Mouse (Mus musculus): ENCODE measurements around the gene Epdr1. TPM values are rescaled to one million over a fixed set of nuclear protein-coding genes. Genes with fewer than 3 reads are reported as not detected.

Gene Epdr1
- polyA plus RNA-seq (2016; fragmentation: Nextera tagmentation; extraction: Ambion mirVana) = 14.6 and 15.9 TPM in 2 replicates

DNA sequence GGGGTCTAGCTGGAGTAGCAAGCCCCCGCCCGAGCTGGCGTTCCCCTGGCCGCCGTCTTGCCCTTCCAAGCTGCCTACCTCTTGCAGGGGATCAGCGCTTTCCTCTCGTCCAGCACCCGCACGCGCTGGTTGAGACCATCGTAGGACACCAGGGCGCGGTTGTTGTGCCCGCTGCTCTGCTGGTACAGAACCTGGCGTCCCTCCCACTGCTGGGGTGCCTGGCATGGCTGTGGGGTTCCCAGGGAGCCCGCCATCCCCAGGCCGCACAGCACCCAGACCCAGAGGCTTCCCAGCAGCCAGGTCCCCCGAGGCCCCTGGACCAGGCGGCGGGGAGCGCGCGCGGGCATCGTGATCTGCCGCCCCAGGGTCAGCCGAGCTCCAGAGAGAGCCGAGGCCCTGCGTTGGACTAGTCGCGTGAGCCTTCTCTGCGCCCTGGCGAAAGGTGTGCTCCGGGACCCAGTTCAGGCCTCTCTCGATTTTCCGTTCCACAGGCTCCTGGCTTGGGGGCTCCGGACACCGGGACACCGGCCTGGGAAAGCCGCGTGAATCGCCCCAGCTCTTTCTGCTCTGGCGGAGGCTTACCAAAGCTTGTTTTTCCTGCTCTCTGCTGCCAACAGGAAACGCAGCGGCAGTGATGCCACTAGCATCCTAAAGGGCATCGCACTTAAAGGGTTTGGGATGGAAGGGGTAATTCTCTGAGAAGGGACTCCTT, at the start of gene Epdr1:
Gene Epdr1 (minus strand): TSS at position 712 of the 712 bp plus-strand sequence.
- under 1% methylated on average over 46 of the region's 46 CpGs for WGBS
- Histone ChIP-seq H3K27me3 (replicated peaks) (peaks cover 11% of the 10 kb centered on the region), H3K9me3 (no peaks in the 10 kb centered on the region), H3K36me3 (no peaks in the 10 kb centered on the region), H3K4me3 (peak within 1 kb of the TSS; percentile 66), H3K4me2 (replicated peaks) (peak within 1 kb of the TSS; percentile 88), H3K9ac (peak within 1 kb of the TSS; percentile 75), H3K27ac (no peak within 1 kb of the TSS), H3K4me1 (peaks cover 7% of the 10 kb centered on the region)
- peak; percentile 84 for ATAC-seq (ENCODE audit: low FRiP score, low read depth)

DNA sequence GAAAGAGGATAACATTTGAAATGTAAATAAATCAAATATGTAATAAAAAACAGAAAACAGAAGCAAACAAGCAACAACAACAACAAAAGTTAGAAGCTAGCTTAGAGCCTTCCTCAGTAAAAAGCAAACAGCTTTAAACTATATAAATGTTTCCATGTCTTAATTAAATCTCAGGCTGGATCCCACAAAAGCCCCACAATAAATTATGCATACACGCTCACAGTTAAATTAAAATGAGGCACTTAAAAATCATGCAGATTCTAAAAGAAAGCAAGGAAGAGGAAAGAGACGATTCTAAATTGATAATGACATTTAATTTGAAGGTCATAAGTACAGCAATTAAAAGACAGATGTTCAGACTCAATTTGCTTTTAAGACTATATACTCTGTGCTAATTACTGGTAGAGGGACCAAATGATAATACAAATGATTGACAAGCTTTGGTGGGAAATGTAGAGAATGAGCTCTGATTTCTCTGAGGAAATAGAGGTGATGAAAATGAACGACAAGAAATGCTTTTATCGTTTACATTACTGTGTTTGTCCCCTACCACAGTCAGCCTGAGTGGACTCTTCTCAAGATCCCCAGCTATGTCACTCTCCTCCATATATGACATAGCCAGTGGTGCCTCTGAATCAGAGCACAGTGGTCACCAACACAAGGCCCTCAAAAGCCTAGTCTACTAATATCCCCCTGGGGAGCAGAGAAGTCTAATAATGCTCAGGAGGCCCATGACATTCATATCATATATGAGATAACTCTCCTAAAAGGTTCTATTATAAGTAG, 48.8 kb upstream of the Epdr1 start:
- Histone ChIP-seq H3K9me3 (no peaks in the 10 kb centered on the region), H3K36me3 (no peaks in the 10 kb centered on the region), H3K9ac (no peak overlapping the region), H3K4me1 (no peaks in the 10 kb centered on the region), H3K27me3 (replicated peaks) (no peaks in the 10 kb centered on the region), H3K27ac (no peak overlapping the region), H3K4me2 (replicated peaks) (no peak overlapping the region), H3K4me3 (no peak overlapping the region)
- ATAC-seq (ENCODE audit: low FRiP score, low read depth) = no peak
- 77% methylated on average over 4 of the region's 4 CpGs for WGBS

DNA sequence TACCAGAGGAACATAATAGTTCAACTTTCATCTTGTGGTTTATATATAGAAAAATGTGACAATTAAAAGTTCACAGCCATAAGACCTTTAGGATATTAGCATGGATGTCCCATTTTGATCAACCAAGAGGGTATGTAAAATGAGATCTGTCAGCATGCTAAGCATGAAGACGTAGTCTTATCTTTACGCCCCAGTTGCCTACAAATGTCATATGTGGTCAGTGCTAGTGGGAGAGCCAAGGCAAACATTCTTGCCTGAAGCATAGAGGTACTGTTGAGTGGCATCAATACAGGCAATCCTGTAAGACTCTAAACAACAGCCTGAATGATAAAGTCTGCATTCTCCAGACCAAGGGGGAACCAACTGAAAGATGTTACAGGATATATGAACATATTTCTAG, 32.7 kb upstream of the Epdr1 start:
- Histone ChIP-seq H3K9me3 (no peaks in the 10 kb centered on the region), H3K27ac (no peak overlapping the region), H3K27me3 (replicated peaks) (no peaks in the 10 kb centered on the region), H3K9ac (no peak overlapping the region), H3K4me1 (no peaks in the 10 kb centered on the region), H3K36me3 (no peaks in the 10 kb centered on the region), H3K4me3 (no peak overlapping the region), H3K4me2 (replicated peaks) (no peak overlapping the region)
- ATAC-seq (ENCODE audit: low FRiP score, low read depth) = no peak
- 92% methylated on average over 2 of the region's 2 CpGs for WGBS

DNA sequence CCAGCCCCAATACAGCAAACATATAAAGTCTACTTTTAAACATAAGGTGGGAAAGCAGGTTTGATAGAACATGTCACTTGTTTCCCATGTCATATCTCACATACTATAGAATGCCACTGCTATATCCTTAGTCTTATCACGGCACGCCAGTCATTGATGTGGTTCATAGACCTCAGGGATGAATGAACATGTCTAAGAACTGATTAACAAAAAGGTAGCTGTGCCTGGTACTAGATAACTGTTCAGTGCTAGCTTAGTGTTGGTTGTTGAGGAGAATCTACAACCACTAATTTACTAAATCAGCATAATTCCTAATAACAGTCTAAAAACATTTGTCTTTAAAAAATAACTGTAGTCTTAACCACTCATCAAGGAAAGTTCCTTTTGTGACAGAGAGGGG, 30.1 kb upstream of the Epdr1 start:
- Histone ChIP-seq H3K36me3 (no peaks in the 10 kb centered on the region), H3K4me3 (no peak overlapping the region), H3K9me3 (no peaks in the 10 kb centered on the region), H3K27ac (no peak overlapping the region), H3K27me3 (replicated peaks) (no peaks in the 10 kb centered on the region), H3K9ac (no peak overlapping the region), H3K4me2 (replicated peaks) (no peak overlapping the region), H3K4me1 (no peaks in the 10 kb centered on the region)
- no peak for ATAC-seq (ENCODE audit: low FRiP score, low read depth)
- 98% methylated on average over 2 of the region's 2 CpGs for WGBS

DNA sequence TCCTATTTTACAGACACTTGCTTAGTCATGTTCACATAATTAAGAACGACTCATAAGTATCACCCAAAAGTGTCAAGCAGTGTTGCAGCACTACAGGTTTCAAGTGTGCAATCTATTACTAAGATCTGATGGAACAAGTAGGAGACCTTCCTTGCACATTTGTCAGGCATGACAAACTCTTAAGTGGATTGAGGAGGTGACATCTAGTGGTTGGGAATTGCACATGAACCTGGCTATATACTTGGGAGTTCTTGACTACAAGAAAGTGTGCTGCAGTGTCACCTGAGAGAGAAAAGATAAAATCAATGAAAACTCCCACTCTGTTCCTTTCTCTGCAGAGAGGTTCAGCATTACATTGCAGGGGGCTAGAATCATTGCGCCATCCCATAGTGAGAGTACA, 24.5 kb upstream of the Epdr1 start:
- no peak for ATAC-seq (ENCODE audit: low FRiP score, low read depth)
- Histone ChIP-seq H3K27me3 (replicated peaks) (no peaks in the 10 kb centered on the region), H3K4me2 (replicated peaks) (no peak overlapping the region), H3K4me3 (no peak overlapping the region), H3K4me1 (no peaks in the 10 kb centered on the region), H3K27ac (no peak overlapping the region), H3K9me3 (no peaks in the 10 kb centered on the region), H3K9ac (no peak overlapping the region), H3K36me3 (no peaks in the 10 kb centered on the region)
- WGBS = 82% methylated on average over 2 of the region's 2 CpGs

DNA sequence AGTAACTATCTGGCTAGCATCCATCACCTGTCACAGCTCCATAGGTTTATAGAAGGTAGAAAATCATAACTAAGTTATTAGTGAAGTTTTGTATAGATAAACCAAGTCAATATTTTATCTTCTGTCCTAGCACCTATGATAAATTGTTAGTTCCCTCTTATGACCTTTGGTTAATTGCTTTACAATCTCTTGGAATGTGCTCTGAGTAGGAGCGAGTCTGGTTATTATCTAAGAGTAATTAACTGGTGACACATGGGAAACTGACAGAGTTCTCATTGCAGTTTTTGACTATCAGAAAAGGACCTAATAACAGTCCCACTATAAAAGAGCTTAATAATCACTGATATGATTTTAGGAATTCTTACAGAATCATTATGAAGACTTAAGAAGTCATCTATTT, 23.8 kb upstream of the Epdr1 start:
- no peaks in the 10 kb centered on the region for H3K27me3 ChIP-seq (replicated peaks)
- no peaks in the 10 kb centered on the region for H3K36me3 ChIP-seq
- ATAC-seq (ENCODE audit: low FRiP score, low read depth) = no peak
- H3K9me3 ChIP-seq = no peaks in the 10 kb centered on the region
- WGBS = 33% methylated on average over 1 of the region's 1 CpGs
- no peak overlapping the region for H3K27ac ChIP-seq
- H3K4me1 ChIP-seq = no peaks in the 10 kb centered on the region
- H3K4me3 ChIP-seq = no peak overlapping the region
- no peak overlapping the region for H3K4me2 ChIP-seq (replicated peaks)
- H3K9ac ChIP-seq = no peak overlapping the region

DNA sequence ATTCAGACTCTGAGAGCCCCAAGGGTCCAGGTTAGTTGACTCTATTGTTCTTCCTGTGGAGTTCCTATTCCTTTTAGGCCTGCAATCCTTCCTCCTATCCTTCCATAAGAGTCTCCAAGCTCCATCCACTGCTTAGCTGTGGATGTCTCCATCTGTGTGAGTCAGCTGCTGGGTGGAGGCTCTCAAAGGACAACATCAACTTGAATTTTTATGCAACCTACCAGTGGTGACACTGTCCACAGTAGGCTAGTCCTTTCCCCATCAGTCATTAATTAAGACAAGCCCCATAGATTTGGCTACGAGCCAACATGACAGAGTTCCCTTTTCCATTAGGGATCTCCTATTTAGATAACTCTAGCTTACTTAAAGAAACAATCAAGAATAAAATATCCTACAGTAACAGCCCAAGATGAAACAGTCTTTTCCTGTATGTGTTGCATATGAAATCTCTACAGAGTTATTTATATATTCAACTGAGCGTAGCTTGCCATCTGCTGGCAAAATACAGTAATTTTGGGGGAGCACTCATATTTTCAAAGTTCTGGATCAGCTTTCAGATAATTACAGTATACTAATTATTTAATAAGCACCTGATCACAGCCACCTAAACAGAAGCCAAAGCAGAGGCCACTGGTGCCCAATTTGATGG, 20.6 kb upstream of the Epdr1 start:
- H3K4me1 ChIP-seq = no peaks in the 10 kb centered on the region
- no peak for ATAC-seq (ENCODE audit: low FRiP score, low read depth)
- 91% methylated on average over 2 of the region's 2 CpGs for WGBS
- H3K36me3 ChIP-seq = no peaks in the 10 kb centered on the region
- no peak overlapping the region for H3K4me3 ChIP-seq
- no peak overlapping the region for H3K27ac ChIP-seq
- H3K9me3 ChIP-seq = no peaks in the 10 kb centered on the region
- H3K4me2 ChIP-seq (replicated peaks) = no peak overlapping the region
- H3K27me3 ChIP-seq (replicated peaks) = no peaks in the 10 kb centered on the region
- H3K9ac ChIP-seq = no peak overlapping the region

DNA sequence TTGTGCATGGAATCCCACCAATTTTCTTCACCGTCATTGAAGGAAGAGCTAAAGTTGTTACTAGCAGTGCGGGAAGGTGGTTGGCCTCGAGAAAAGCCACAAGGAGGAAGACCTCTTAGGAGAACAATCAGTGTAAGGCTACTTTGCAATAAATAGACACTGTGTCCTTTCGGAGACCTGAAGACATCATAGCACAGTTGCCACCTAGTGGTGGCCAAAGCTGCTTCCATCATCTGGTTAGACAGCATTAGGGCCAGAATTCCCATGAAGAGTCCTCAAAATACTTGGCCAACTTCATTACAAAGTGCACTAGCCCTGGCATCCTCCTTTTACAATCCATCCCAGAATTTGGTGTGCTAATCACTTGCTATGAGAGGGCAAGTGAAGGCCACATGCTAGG, 16.4 kb upstream of the Epdr1 start:
- Histone ChIP-seq H3K36me3 (no peaks in the 10 kb centered on the region), H3K9ac (no peak overlapping the region), H3K27ac (no peak overlapping the region), H3K4me1 (no peaks in the 10 kb centered on the region), H3K4me3 (no peak overlapping the region), H3K4me2 (replicated peaks) (no peak overlapping the region), H3K9me3 (no peaks in the 10 kb centered on the region), H3K27me3 (replicated peaks) (no peaks in the 10 kb centered on the region)
- 81% methylated on average over 4 of the region's 4 CpGs for WGBS
- no peak for ATAC-seq (ENCODE audit: low FRiP score, low read depth)

DNA sequence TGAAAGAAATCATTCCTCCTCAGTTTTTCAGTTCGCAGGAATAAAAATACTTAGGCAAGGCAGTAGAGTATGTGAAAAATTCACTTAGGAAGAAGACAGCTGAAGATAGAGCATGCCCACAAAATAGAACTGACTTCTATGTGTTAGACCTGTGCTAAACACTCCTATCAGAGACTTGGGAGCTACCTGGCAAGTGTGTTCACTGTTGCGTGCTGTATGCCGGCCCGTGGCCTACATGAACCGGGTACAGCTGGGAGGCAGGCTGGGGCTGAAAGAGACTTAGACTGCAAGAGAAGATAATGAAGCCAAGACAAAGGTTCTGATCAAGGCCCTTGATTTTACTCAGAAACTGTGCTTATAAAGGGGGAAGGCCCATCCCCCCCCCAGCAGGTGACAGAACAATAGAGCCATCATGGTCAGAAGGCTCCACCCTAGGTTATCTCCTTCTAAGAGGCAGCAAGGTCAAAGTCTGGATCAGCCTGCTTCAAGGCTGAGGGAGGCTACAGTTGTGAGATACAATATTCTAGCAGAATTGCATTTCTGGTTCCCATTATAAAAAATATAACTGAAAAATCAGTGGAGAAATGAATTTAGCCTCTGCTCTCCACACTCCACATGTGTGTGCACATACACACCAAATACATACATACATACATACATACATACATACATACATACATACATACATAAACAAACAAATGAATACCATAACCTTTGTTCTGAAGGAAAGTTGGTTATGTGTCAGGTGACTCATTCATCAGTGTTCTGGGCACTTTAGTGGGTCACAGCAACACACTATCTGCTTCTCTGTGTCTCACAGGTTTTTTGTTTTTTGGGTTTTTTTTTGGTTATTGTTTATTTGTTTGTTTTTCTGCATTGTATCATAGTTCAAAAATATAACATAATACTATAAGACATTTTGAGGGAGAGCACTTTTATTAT, 11.3 kb upstream of the Epdr1 start:
- no peak for ATAC-seq (ENCODE audit: low FRiP score, low read depth)
- 92% methylated on average over 5 of the region's 5 CpGs for WGBS
- Histone ChIP-seq H3K9me3 (no peaks in the 10 kb centered on the region), H3K9ac (no peak overlapping the region), H3K36me3 (no peaks in the 10 kb centered on the region), H3K27ac (no peak overlapping the region), H3K4me2 (replicated peaks) (no peak overlapping the region), H3K27me3 (replicated peaks) (no peaks in the 10 kb centered on the region), H3K4me1 (no peaks in the 10 kb centered on the region), H3K4me3 (no peak overlapping the region)

DNA sequence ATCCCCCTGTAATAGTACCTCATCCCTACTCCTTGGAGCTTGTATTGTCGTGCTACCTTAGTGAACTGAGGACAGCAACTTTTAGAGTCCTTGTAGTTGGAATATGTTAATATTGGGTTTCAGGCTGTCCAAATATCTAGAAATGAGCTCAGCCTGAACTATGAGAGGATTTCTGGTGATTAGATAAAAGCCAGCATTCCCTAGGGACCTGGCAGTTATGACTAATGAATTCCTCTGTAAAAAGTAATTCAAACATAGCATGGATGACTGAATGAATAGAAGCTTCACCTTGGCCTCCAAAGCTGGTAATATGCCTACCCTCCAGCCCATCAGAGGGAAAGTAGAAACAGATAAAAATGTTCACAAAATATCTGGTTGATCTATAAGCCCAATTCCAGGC, 6.7 kb upstream of the Epdr1 start:
- Histone ChIP-seq H3K36me3 (no peaks in the 10 kb centered on the region), H3K9me3 (no peaks in the 10 kb centered on the region), H3K4me3 (no peak overlapping the region), H3K27ac (no peak overlapping the region), H3K27me3 (replicated peaks) (peaks cover 11% of the 10 kb centered on the region), H3K4me1 (peaks cover 7% of the 10 kb centered on the region), H3K4me2 (replicated peaks) (no peak overlapping the region), H3K9ac (no peak overlapping the region)
- WGBS = 79% methylated on average over 1 of the region's 1 CpGs
- no peak for ATAC-seq (ENCODE audit: low FRiP score, low read depth)

DNA sequence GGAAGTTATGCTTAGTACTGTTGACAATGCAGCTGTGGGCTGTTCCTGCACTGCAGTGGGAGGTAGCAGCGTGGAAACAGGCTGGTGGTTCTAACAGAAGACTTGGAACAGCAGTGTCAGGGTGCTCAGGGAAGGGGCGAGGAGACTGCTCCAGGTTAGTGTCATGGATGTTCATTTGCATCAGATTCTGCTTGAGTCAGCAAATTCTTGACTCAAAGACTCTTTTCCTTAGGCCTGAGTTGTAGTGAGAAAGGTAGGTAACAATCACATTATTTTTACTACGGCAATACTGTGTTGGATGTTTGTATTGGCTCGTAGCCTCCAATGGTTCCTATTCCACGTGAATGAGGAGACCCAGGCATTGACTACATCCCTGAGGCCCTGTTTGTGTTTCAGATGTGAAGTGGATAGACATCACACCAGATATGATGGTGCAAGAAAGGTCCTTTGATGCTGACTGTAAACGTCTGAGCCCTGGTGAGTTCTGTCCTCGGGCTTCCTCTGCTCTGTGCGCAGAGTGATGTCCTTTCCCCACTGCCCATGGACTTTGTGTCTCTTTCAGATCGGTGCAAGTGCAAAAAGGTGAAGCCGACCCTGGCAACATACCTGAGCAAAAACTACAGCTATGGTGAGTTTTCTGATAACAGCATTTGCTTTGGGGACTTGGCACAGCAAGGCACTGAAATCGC, 5.0 kb upstream of the Epdr1 start:
- Histone ChIP-seq H3K27me3 (replicated peaks) (peaks cover 11% of the 10 kb centered on the region), H3K4me1 (peaks cover 7% of the 10 kb centered on the region), H3K9ac (no peak overlapping the region), H3K36me3 (no peaks in the 10 kb centered on the region), H3K4me2 (replicated peaks) (no peak overlapping the region), H3K27ac (no peak overlapping the region), H3K4me3 (no peak overlapping the region), H3K9me3 (no peaks in the 10 kb centered on the region)
- 80% methylated on average over 11 of the region's 11 CpGs for WGBS
- no peak for ATAC-seq (ENCODE audit: low FRiP score, low read depth)

All from neural tube, embryonic 12.5 days (tissue).